Mouse (Mus musculus) lung, postnatal 36 days (tissue): ENCODE results near the gene Twnk.
"Not testable (repeated sequence)": the region's sequence is repeated elsewhere in the genome, so short reads cannot be mapped to it uniquely, and the experiment has no call there.

Experiments
- DNase-seq: peaks from one replicate; pipeline ENCODE4 v3.0.0; 2022; ENCODE audit warnings: mixed read lengths

Twnk gene

DNA sequence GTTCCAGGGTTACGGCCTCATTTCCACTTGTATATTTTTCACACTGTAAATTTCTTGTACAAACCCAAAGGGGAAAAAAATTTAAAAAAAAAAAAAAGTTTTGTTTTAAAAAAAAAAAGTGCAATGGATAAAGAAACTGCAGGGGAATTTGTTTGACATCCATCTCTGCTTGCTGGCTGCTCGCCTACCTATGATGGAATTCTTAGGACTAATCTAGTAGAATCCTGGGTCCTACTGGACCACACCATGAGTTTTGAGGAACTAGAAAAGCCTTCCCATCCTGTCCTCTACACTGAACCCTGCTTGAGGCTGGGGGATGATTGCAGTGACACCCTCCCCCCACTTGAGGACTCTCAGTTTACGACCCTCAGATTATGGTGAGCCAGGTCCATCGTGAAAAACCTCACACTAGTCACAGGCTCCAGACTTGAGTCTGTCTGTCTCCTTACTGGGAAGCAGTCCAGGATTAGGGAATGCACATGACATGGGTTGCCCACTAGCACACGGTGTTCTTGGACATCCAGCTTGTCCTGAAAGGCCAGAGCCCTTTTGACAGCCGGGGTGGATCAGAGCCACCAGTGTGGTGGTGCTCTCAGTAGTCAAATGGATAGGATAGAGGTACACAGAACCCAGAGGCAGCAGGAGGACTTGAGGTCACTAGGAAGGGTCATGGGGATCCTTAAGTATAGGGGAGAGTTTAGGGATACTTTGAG, 21.7 kb downstream of the Twnk start:
- DNase-seq: no peak

DNA sequence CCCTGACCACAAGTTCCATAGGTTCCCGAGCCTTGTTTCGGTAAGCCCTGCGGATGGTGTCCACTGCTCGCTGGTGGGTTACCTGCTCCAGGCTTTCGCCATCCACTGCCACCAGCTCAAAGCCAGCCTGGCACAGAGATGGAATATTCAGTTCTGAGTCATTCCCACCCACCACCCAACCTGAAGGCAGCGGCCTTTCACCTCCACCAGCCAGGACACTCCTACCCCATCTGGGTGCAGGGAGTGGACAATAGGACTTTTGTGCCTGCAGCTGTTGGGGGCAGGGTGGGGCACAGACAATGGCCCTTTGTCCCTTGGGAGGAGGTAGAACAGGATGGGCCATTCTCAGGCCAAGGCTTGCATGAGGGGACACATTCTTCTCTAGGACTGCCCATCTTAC, 22.4 kb downstream of the Twnk start:
- no peak for DNase-seq

DNA sequence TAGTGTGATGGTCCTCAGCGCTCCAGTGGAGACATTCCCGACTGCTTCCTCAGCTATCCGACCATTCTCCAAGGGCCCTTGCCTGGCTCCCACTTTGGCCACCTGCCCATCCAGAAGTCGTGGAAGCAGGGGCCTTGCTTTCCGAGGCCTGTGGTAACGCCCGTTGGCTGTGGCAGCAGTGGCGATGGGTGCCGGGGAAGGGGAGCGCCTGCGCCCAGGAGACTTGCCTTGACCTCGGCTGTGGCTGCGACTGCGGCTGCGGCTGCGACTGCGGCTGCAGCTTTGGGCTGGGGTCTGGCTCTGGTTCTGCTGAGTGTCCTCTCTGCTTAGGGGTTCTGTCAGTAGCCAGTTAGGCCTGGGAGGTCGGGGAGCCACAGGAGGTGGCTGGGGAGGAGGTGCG, 23.3 kb downstream of the Twnk start:
- DNase-seq: no peak

DNA sequence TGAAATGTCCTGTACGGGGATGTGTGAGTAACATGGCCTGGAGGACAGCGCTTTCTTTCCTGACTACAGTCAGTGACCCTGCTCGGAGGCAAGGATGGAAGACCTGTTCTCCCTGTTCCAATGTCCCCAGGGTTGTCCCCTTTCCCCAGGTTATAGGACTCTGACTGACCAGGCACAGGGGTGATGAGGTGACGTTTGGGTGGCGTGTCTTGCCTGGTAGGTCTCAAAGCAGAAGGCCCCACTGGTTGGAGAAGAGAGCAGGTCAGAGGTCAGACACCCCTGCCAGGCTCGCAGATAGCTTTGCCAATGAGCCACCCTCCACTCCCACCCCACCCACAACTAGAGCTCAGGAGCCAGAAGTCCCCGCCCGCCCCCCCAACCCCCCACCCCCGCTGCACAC, 24.1 kb downstream of the Twnk start:
- DNase-seq: no peak

DNA sequence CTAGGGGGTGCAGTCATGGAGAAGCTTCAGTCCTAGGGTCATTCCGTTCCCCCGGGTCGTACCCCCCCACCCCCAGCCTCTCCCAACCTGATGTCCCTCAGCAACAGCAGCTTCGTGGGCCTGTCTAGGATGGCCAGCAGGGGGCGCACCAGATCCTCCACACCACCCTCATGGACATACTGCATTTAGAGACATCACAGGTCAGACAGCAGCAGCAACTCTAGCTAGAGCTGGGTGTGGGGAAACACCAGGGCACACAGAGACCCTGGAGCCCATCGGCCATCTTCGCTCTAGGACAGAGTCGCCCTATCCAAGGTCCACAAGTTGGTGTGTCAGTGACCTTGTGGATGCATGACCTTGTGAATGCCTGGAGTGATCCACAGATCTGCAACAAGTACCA, 24.6 kb downstream of the Twnk start:
- DNase-seq: peak; percentile 80

DNA sequence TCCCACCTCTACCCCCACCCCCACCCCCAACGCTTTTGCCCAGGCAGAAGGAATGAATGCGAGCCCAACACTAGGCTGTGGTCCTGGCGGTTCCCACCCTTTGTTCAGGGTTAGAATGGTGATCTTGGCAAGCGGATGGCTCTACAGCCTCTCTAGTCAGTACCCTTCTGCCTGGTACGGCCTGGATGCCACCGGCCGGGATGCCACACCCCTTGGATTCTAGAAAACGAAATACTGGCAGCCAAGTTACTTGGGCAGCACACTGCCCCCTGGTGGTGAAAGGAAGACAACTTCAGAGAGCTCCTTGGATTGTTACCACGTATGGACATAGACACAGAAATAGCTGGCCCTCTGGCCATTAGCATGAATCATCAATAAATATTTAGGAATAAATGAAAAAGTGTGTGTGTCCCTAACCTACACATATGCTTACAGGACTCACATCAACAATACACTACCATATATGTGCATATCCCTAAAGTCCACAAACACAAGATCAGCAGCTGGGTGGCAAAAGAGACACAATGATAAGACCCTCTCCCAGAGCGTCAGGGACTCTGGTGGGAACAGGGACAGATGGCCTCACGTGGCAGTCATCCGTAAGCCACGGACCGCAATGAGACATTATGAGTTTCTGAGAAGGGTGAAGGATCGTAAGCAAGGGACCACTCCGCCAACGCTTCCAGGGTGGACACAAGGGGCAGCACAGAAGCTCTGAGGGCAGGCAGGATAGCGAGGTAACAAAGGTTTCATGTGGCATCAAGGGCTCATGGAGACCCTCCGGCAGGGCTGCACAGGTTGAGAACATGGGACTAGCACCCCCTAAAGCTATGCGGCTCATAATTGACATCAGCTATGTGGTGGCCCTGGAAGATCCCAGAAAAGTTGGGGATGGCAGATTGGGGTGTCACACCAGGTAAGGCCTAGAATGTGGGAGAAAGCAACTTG, 25.6 kb downstream of the Twnk start:
- peak; percentile 93 for DNase-seq

DNA sequence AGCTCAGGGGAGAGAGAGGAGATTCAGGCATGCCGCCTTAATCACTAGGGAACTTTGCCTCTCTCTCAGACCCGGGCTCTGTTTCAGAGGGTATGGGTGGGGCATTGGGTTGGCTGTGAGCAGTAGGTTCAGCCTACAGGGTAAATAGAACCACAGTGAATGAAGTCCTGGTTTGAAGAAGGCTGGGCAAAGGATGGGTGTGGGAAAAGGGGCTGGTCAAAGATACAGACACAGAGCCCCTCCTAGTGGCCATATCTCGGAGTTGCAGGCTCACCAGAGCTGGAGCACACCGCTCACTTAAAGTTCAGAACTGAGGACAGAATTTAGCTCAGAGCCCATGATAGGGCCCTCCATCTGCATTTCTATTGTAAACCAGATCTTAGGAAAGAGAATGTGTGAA, 26.3 kb downstream of the Twnk start:
- peak; percentile 91 for DNase-seq

DNA sequence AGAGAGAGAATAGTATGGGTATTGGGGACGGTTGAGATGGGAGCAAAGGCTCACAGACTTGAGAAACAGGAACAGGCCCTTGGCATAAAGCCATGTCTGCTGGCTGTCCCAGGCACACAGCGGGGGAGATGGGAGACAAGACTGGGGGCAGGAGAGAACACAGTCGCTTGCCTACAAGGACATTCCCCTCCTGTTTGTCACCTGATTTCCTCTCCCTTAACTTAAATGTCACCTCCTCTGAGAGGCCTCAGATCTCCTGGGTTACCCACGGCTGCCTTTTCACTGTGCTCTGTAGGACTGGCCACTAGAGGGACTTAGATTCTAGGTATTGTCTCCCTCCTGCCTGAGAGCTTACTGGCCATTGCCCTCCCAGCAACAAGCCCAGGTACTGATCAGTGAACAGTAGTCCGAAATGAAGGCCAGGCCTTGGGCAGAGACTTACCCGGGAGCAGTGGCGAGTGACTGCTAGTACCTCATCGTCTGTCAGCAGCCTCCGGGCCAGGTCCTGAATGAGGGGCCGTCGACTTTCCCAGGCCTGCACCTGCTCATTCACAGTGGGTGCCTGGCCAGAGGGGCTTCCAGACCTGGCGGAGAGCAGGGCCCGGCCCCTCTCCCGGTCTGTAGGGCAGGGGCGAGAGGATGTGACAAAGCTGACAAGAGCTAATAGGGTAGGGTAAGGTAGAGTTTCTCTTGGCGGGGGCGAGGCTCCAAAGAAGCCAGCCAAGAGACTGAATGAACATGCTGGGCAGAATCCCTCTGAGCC, 27.3 kb downstream of the Twnk start:
- no peak for DNase-seq

DNA sequence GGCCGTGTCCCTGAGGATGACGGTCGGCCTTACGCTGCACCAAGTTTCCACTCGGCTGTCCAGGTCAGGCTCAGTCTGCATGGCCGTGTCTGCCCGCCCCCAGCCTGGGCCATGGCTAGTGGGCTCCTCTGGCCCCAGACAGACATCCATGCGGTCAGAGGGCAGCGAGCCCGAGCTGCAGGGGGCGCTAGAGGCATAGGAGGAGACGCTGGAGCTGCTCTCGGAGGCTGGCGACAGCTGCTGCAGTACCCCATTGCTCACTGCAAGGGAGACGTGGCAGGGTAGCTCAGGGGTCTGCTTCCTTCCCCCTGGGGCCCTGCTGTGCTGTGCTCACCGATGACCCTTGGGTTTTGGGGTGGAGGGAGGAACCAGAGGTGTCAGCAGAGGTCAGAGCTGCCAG, 31.4 kb downstream of the Twnk start:
- peak; percentile 78 for DNase-seq

DNA sequence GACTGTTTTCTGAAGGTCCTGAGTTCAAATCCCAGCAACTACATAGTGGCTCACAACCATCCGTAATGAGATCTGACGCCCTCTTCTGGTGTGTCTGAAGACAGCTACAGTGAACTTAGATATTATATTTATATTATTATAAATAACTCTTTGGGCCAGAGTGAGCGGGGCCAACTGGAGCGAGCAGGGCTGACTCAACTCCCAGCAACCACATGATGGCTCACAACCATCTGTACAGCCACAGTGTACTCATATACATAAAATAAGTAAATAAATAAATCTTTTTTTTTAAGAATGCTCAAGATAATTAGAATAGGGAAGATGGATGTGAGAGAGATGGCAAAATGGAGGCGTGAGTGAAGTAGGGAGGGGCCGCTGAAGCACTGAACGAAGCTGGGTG, 32.7 kb downstream of the Twnk start:
- DNase-seq: not testable (repeated sequence)

DNA sequence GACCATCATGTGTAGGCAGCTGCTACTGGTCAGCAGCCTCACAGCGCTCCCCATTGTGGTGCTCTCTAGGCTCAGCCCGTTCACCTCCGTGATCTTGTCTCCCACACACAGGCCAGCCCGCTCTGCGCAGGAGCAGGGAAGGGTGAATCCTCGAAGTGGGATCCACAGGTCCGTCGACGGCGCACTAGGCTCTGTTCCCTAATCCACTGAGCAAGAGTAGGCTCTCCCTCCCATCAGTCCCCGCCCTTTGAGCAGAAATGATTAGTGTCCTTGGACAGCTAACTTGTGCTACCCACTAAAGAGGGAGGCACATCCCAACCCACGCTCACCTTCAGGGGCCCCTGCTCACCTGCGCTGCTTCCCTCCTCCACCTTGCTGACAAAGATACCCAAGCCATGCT, 34.8 kb downstream of the Twnk start:
- no peak for DNase-seq

DNA sequence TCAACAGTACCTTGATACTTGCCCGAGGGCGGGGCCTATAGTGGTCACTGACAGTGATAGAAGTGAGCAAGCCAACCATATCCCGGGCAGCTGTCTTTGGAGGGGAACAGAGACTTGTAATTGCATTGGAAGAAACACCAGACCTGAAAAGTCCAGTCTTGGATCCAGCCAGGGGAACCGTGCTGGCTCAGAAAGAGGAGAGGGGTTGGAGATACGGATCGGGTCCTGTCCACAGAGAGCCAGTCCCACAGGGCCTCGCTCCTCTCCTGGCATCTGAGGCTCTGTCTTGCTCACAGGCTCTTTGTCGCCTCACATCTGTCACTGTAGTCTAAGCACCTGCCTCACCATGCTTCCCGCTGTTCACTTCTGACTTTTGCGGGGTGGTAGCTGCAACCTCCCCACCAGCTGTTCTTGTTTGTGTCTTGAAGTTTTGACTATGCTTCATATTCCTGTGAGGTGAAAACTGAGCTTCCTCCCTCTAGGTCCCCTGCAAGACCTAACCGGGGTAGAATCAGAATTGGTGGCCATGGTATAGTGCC, 39.0 kb downstream of the Twnk start:
- DNase-seq: no peak

DNA sequence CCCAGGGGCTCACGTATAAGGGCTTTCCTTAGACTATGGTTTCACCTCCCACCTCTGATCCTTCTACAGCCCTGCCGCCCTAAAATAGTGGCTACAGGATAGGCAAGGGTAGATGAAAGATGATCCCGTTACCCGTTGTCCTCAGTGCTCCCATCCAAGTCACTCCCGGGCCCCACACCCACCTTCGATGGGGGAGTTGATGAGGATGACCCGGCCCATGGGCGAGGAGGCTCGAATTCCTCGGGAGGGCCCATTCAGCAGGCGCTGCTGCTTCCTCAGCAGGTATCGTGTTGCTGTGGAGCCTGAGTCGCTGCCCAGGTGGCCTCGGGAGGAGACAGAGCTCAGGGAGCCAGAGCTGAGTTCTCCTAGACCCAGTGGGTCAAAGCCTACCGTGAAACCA, 39.8 kb downstream of the Twnk start:
- DNase-seq: no peak

DNA sequence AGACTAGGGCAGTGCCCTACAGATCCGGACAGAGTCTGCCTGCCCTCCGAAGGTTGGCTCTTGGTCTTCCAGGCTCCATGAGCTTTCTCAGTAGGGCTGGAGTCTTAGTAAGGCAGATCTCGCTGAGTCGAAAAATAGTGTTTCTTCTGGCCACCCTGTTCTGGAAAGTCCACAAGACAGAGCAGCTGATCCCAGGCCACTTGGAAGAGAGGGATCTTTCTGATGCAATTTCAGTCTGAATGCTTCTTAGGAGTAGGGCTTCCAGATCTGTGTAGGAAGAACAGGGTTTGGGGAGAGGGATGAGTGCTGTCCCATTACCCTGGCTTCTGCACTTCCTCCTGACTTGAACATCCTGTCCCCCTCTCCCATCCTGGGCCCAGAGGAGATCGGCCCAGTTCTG, 40.2 kb downstream of the Twnk start, which contains the start of gene Pdzd7:
Pdzd7 (minus strand) TSS at position 67 of the 400 bp plus-strand sequence.
- no peak for DNase-seq

DNA sequence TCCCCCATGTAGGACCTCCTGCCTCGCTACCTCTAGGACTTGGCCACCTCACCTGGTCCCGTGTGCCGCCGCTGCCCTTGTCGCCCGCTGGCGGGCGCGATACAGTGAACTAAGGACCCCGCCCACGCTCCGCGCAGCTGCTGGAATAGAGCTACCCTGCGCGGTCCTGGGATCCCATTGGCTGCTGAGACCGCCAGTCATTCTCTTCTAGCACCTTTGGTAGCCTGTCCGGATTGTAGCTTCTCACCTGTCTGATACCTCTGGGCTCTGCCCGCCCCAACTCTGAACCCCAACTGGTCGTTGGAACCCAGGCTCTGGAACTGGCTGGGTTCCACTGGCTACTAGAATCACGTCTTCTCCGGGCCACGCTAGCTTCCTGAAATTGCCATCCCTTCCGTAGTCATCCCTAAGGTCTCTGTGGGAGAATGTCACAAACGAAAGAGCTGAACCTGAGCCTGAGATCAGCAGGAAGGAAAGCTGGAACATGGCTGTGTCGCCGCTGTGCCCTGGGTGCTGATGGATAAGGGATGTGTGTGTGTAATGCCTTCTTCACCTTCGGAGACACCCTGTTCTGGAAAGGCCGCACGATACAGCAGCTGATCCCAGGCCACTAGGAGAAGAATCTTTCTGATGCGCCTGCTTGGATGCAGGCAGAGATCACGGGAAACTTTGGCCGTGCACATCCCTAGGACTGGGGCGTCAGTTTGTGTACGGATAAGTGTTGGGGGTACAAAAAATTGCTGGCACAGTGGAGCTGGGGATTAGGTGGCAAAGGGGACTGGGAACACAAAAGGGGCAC, 41.3 kb downstream of the Twnk start:
- DNase-seq: peak; percentile 97

DNA sequence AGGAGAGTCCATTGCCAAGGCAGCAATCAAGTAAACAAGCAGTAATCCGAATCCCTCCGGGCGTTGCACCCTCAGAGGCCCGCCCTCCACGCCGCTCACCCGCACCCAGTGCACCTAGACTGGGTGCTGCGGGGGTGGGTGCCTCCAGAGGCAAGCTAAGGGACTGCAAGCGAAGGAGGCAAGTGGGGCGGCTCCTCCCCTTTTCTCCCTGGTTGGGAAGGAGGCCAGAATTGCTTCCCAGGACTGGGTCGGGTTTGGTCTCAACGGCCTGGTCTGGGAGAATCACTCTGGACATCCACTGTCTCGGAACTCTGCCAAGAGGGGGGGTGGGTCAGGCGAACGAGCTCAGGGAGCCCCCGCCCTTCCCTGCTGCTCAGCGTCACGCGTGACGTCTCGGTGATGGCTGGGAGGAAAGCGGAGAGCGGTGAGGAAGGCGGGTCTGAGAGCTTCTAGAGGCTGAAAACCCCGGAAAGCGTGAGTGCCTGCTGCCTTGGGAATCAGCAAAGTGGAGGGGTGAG, 42.0 kb downstream of the Twnk start, which contains the start of gene Sfxn3:
Sfxn3 (plus strand) TSS at position 87 of the 518 bp plus-strand sequence.
- DNase-seq: peak; percentile 98

DNA sequence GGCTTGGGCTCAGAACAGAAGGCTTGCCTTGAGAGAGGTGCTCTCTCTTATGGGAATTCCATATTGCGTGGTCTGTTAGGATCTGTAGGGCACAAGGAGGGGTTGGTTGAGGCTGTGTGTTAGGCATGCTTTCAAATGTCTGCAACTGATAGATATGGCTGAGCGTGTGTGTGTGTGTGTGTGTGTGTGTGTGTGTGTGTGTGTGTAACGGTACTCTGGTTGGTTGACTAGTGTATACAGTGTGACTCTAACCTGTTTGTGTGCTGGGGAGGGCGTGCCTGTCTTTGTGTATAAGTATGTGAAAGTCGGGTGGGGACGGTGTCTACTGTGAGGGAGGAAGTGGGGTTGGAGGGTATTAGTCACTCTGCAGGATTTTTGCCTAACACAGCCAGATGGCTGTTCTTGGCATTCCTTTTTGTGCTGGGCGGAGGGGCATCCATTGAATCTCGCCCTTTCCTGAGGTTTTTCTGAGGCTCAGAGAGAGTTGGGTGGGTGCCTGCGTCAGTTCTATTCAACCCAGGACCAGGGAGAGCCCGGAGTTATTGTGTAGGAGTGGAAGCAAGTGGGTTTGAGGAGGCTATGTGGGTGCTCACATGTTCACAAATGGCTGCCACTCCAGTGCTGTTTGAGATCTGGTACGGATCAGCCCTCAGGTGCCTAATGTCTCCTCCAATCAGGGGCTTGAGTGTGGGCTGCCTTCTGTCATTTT, 42.6 kb downstream of the Twnk start:
- DNase-seq: peak; percentile 91

DNA sequence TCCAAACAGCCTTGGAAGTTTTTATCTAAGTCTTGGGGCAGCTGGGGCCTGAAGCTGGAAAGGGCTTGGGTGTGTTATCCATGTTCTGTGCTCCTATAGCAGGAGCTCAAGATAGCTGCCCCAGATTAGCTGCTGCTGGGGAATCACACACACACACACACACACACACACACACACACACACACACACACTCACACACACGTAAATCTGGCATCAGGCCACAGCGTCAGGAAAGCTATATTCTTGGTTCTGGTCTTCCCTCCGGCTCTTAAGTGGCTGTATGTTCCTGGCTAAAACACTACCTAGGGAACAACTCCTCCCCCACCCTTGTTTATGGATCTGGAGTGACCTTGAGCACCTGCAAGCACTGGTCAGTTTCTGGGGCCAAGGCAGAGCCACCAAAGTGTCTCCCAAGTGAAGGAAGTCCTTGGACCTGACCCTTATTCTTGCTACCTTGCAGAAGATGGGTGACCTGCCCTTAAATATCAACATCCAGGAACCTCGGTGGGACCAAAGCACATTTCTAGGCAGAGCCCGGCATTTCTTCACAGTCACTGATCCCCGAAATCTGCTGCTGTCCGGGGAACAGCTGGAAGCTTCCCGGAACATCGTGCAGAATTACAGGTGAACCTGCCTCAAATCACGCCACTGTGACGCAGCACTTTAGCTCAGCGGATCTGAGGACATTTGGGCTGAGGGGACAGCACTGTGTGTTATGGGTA, 43.3 kb downstream of the Twnk start:
- DNase-seq: no peak

DNA sequence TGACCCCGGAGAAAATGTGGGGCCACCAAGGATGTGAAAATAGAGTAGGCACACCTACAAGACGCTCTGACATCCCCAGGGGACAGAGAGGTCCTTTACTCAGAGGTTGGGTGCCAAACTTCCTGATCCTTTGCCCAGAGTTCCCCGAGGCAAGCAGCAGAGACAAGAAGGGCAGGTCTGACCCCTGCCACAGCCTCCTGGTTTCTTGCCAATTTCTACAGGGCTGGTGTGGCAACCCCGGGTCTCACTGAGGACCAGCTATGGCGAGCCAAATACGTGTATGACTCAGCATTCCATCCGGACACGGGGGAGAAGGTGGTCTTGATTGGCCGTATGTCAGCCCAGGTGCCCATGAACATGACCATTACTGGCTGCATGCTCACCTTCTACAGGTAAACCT, 44.1 kb downstream of the Twnk start:
- DNase-seq: no peak

DNA sequence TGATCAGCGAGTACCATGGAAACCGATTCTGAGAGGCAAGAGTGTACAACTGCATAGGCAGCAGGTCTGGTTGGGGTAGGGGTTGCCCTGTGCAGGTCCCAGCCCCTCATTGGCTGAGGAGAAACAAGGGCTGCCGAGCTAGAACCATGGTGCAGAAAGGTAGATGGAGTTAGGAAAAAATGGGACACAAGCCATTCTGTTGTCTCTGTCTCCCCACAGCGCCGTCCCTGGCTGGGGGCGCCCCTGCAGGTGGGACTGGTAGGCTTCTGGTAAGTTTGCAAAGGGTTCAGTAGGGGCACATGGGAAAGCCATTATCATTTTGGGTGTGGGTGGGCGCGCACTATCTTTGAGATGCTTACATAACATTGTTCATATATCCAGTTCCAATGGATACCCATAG, 48.0 kb downstream of the Twnk start:
- no peak for DNase-seq
